Mouse (Mus musculus) myocyte (in vitro differentiated cells): ENCODE measurements at regions not wholly inside any gene's neighbourhood (a gene's known extent, or its start where the extent isn't known, plus 50 kb on each side); places are given as distances from the start of the nearest gene placed in this dataset.

Experiments
- H3K27me3 ChIP-seq: one replicate; pipeline ENCODE4 v1.6.1; 2011; ENCODE audit not compliant: control insufficient read depth, insufficient read depth, insufficient read length
- H3K36me3 ChIP-seq: one replicate; pipeline ENCODE4 v1.6.1; 2011; ENCODE audit not compliant: control insufficient read depth, insufficient read depth
- H3K4me2 ChIP-seq: one replicate; pipeline ENCODE4 v1.6.1; 2011; ENCODE audit warnings: low read depth, control low read depth
- H3K4me3 ChIP-seq: one replicate; pipeline ENCODE4 v1.5.1; 2011; ENCODE audit warnings: mild to moderate bottlenecking, control low read depth, moderate library complexity
- H3K79me2 ChIP-seq: one replicate; pipeline ENCODE4 v1.6.1; 2011; ENCODE audit not compliant: control insufficient read depth, insufficient read depth
- H3ac ChIP-seq: one replicate; pipeline ENCODE4 v1.6.1; 2011; ENCODE audit not compliant: control insufficient read depth, insufficient read length
- CEBPB ChIP-seq: IDR thresholded peaks from 2 replicates; pipeline ENCODE4 v1.6.1; 2011; ENCODE audit warnings: mild to moderate bottlenecking, moderate library complexity; ENCODE audit not compliant: poor library complexity, insufficient read depth, severe bottlenecking
- E2F4 ChIP-seq: IDR thresholded peaks from one replicate; pipeline ENCODE4 v1.6.1; 2011; ENCODE audit warnings: mild to moderate bottlenecking, control low read depth, moderate library complexity; ENCODE audit not compliant: insufficient read depth
- MAX ChIP-seq: IDR thresholded peaks from one replicate; pipeline ENCODE4 v1.6.1; 2011; ENCODE audit warnings: low read depth, mild to moderate bottlenecking, control low read depth
- MYOD1 ChIP-seq, 3 experiments: IDR thresholded peaks; one replicate each; pipeline ENCODE4 v1.6.1; 2011; ENCODE audit warnings: control low read depth in 2 of 3, low read depth in 2 of 3, mild to moderate bottlenecking in 2 of 3, moderate library complexity in 1 of 3; ENCODE audit not compliant: insufficient read length in 2 of 3, control insufficient read depth in 1 of 3
- MYOG ChIP-seq, 3 experiments: IDR thresholded peaks; one replicate each; pipeline ENCODE4 v1.6.1; 2011; ENCODE audit warnings: control low read depth in 2 of 3, low read depth in 2 of 3, mild to moderate bottlenecking in 2 of 3; ENCODE audit not compliant: insufficient read length in 2 of 3, control insufficient read depth in 1 of 3, insufficient read depth in 1 of 3
- POLR2A ChIP-seq: IDR thresholded peaks from one replicate; pipeline ENCODE4 v1.6.1; 2011; ENCODE audit warnings: low read depth, mild to moderate bottlenecking, control low read depth, moderate library complexity; ENCODE audit not compliant: insufficient read length
- POLR2AphosphoS2 ChIP-seq: IDR thresholded peaks from one replicate; pipeline ENCODE4 v1.6.1; 2011; ENCODE audit warnings: low read depth, control low read depth; ENCODE audit not compliant: insufficient read length
- REST ChIP-seq: IDR thresholded peaks from one replicate; pipeline ENCODE4 v1.6.1; 2011; ENCODE audit warnings: mild to moderate bottlenecking, control low read depth, moderate library complexity; ENCODE audit not compliant: insufficient read depth, insufficient read length
- SRF ChIP-seq: IDR thresholded peaks from one replicate; pipeline ENCODE4 v1.6.1; 2011; ENCODE audit warnings: low read depth; ENCODE audit not compliant: control insufficient read depth, insufficient read length
- TCF12 ChIP-seq: IDR thresholded peaks from one replicate; pipeline ENCODE4 v1.6.1; 2011; ENCODE audit warnings: mild to moderate bottlenecking, control low read depth; ENCODE audit not compliant: poor library complexity, insufficient read depth, severe bottlenecking
- TCF3 ChIP-seq: IDR thresholded peaks from one replicate; pipeline ENCODE4 v1.6.1; 2011; ENCODE audit warnings: low read depth, control low read depth; ENCODE audit not compliant: insufficient read length
- USF1 ChIP-seq: IDR thresholded peaks from one replicate; pipeline ENCODE4 v1.6.1; 2011; ENCODE audit warnings: low read depth, mild to moderate bottlenecking, control low read depth, moderate library complexity

- no peak overlapping the region for H3K4me2 ChIP-seq
- TF ChIP-seq CEBPB (no peak), REST (no peak), SRF (no peak), TCF3 (no peak), USF1 (no peak), MYOG (IDR thresholded peaks at IDR 0.05; ENCODE audit: control insufficient read depth in 1 of 3, insufficient read depth in 1 of 3, insufficient read length in 2 of 3, low read depth in 2 of 3) (no peak), POLR2AphosphoS2 (no peak), MYOD1 (IDR thresholded peaks at IDR 0.05; ENCODE audit: control insufficient read depth in 1 of 3, insufficient read length in 2 of 3, low read depth in 2 of 3) (no peak), POLR2A (no peak), MAX (no peak), TCF12 (no peak), E2F4 (no peak)
- H3K79me2 ChIP-seq = no peaks in the 10 kb centered on the region
- no peak overlapping the region for H3K4me3 ChIP-seq
- H3K36me3 ChIP-seq = no peaks in the 10 kb centered on the region
- no peak overlapping the region for H3ac ChIP-seq
- H3K27me3 ChIP-seq = no peaks in the 10 kb centered on the region
These were observed 219.1 kb upstream of the Lama2 start for GRCm38 (mm10) chr10:27838666-27839065.

- no peaks in the 10 kb centered on the region for H3K79me2 ChIP-seq
- H3K36me3 ChIP-seq = no peaks in the 10 kb centered on the region
- H3K4me2 ChIP-seq = peak overlapping the region; percentile 58
- no peaks in the 10 kb centered on the region for H3K27me3 ChIP-seq
- H3K4me3 ChIP-seq = no peak overlapping the region
- no peak overlapping the region for H3ac ChIP-seq
- TF ChIP-seq TCF12 (peak; percentile 56), TCF3 (no peak), MYOD1 (IDR thresholded peaks at IDR 0.05; ENCODE audit: control insufficient read depth in 1 of 3, insufficient read length in 2 of 3, low read depth in 2 of 3) (peak in 2 of 3 experiments; percentile 25 to 34), USF1 (no peak), MAX (no peak), SRF (no peak), CEBPB (no peak), REST (no peak), E2F4 (no peak), MYOG (IDR thresholded peaks at IDR 0.05; ENCODE audit: control insufficient read depth in 1 of 3, insufficient read depth in 1 of 3, insufficient read length in 2 of 3, low read depth in 2 of 3) (peak in 2 of 3 experiments; percentile 25 to 85), POLR2A (no peak), POLR2AphosphoS2 (no peak)
These were observed 221.6 kb upstream of the Lama2 start for GRCm38 (mm10) chr10:27841042-27841709.

GRCm38 (mm10) chr10:27843010-27843409, 223.5 kb upstream of the Lama2 start:
- no peak for TF ChIP-seq MAX
- no peak for TF ChIP-seq E2F4
- no peak for TF ChIP-seq USF1
- no peak for TF ChIP-seq MYOG (IDR thresholded peaks at IDR 0.05; ENCODE audit: control insufficient read depth in 1 of 3, insufficient read depth in 1 of 3, insufficient read length in 2 of 3, low read depth in 2 of 3)
- no peak overlapping the region for H3K4me2 ChIP-seq
- H3ac ChIP-seq = no peak overlapping the region
- no peaks in the 10 kb centered on the region for H3K36me3 ChIP-seq
- no peaks in the 10 kb centered on the region for H3K27me3 ChIP-seq
- no peak overlapping the region for H3K4me3 ChIP-seq
- no peaks in the 10 kb centered on the region for H3K79me2 ChIP-seq

GRCm38 (mm10) chr10:27863625-27864024, 211.0 kb upstream of the Ptprk start:
- Histone ChIP-seq H3ac (no peak overlapping the region), H3K4me3 (no peak overlapping the region), H3K4me2 (peak overlapping the region; percentile 22), H3K79me2 (no peaks in the 10 kb centered on the region), H3K36me3 (no peaks in the 10 kb centered on the region), H3K27me3 (no peaks in the 10 kb centered on the region)
- no peak for TF ChIP-seq POLR2AphosphoS2
- no peak for TF ChIP-seq MYOG (IDR thresholded peaks at IDR 0.05; ENCODE audit: control insufficient read depth in 1 of 3, insufficient read depth in 1 of 3, insufficient read length in 2 of 3, low read depth in 2 of 3)
- TF ChIP-seq MAX = peak; percentile 44
- TF ChIP-seq CEBPB = peak; percentile 83
- TF ChIP-seq TCF12 = no peak

- Histone ChIP-seq H3K27me3 (no peaks in the 10 kb centered on the region), H3K36me3 (no peaks in the 10 kb centered on the region), H3K4me3 (no peak overlapping the region), H3K4me2 (no peak overlapping the region), H3ac (no peak overlapping the region), H3K79me2 (no peaks in the 10 kb centered on the region)
- TF ChIP-seq REST (no peak), MYOD1 (IDR thresholded peaks at IDR 0.05; ENCODE audit: control insufficient read depth in 1 of 3, insufficient read length in 2 of 3, low read depth in 2 of 3) (no peak), MAX (no peak), TCF3 (no peak), MYOG (IDR thresholded peaks at IDR 0.05; ENCODE audit: control insufficient read depth in 1 of 3, insufficient read depth in 1 of 3, insufficient read length in 2 of 3, low read depth in 2 of 3) (no peak), USF1 (no peak), E2F4 (no peak), TCF12 (no peak), POLR2A (no peak), CEBPB (no peak)
These were observed 193.8 kb upstream of the Ptprk start for GRCm38 (mm10) chr10:27880867-27881266.
